Mouse (Mus musculus): ENCODE results near the gene Mink1.
A peak's percentile ranks its signal among the peaks of the same experiment; 100 is the strongest.

Gene Mink1

GRCm38 (mm10) chr11:70635601-70636000 lies 72.9 kb downstream of the Mink1 start:
- no peak for DNase-seq (ENCODE audit: extremely low spot score)

GRCm38 (mm10) chr11:70637764-70638163 lies 75.1 kb downstream of the Mink1 start:
- no peak for DNase-seq (ENCODE audit: extremely low spot score)

GRCm38 (mm10) chr11:70638293-70638692 lies 75.6 kb downstream of the Mink1 start:
- no peak for DNase-seq (ENCODE audit: extremely low spot score)

GRCm38 (mm10) chr11:70638714-70639278 lies 76.1 kb downstream of the Mink1 start, which contains the start of gene Gp1ba:
Gene Gp1ba (plus strand): TSS chr11:70639122.
- DNase-seq (ENCODE audit: extremely low spot score), result no peak

GRCm38 (mm10) chr11:70639976-70640375 lies 77.3 kb downstream of the Mink1 start:
- no peak for DNase-seq (ENCODE audit: extremely low spot score)

- DNase-seq (ENCODE audit: extremely low spot score), result no peak
Observed at GRCm38 (mm10) chr11:70641241-70641640, 78.6 kb downstream of the Mink1 start.

- no peak for DNase-seq (ENCODE audit: extremely low spot score)
Observed at GRCm38 (mm10) chr11:70643051-70643450, 80.4 kb downstream of the Mink1 start.

- no peak for DNase-seq (ENCODE audit: extremely low spot score)
Observed at GRCm38 (mm10) chr11:70644564-70645103, 82.0 kb downstream of the Mink1 start.

GRCm38 (mm10) chr11:70645461-70646258 lies 83.0 kb downstream of the Mink1 start:
- no peak for DNase-seq (ENCODE audit: extremely low spot score)

- DNase-seq (ENCODE audit: extremely low spot score), result no peak
Observed at GRCm38 (mm10) chr11:70646259-70646555, 83.5 kb downstream of the Mink1 start.

- DNase-seq (ENCODE audit: extremely low spot score), result peak; percentile 99
Observed at GRCm38 (mm10) chr11:70646691-70647650, 84.3 kb downstream of the Mink1 start, which contains the start of the genes Rnf167 and Slc25a11. Gene Rnf167 (plus strand): TSS chr11:70647235. Gene Slc25a11 (minus strand): TSS chr11:70647479.

GRCm38 (mm10) chr11:70647716-70648420 lies 85.2 kb downstream of the Mink1 start:
- no peak for DNase-seq (ENCODE audit: extremely low spot score)

GRCm38 (mm10) chr11:70648512-70648911 lies 85.8 kb downstream of the Mink1 start:
- no peak for DNase-seq (ENCODE audit: extremely low spot score)

- no peak for DNase-seq (ENCODE audit: extremely low spot score)
Observed at GRCm38 (mm10) chr11:70649185-70649734, 86.6 kb downstream of the Mink1 start.

- no peak for DNase-seq (ENCODE audit: extremely low spot score)
Observed at GRCm38 (mm10) chr11:70650322-70651175, 87.9 kb downstream of the Mink1 start.

GRCm38 (mm10) chr11:70651391-70651790 lies 88.7 kb downstream of the Mink1 start:
- no peak for DNase-seq (ENCODE audit: extremely low spot score)

GRCm38 (mm10) chr11:70652029-70652883 lies 89.6 kb downstream of the Mink1 start:
- no peak for DNase-seq (ENCODE audit: extremely low spot score)

- no peak for DNase-seq (ENCODE audit: extremely low spot score)
Observed at GRCm38 (mm10) chr11:70652884-70653344, 90.2 kb downstream of the Mink1 start.

All from embryo, embryonic 9.5 days (tissue).